Mouse (Mus musculus) G1E (cell line): Measurements from ENCODE around the gene Trak1. TPM values are rescaled to one million over a fixed set of nuclear protein-coding genes. Genes with fewer than 3 reads are reported as not detected.

Source experiments
- ATAC-seq: 2 replicates; pipeline ENCODE4 v1.8.0; 2016; ENCODE audit warnings: mild to moderate bottlenecking; ENCODE audit not compliant: insufficient number of reproducible peaks, poor library complexity, low FRiP score, severe bottlenecking; ENCODE audit errors: extremely low read depth
- DNase-seq: peaks from one replicate; pipeline ENCODE4 v3.0.0; 2012; ENCODE audit warnings: low spot score
- H3K27me3 ChIP-seq: 2 replicates; pipeline ENCODE4 v1.6.1; 2012; ENCODE audit warnings: mild to moderate bottlenecking, low read length, inconsistent platforms; ENCODE audit not compliant: insufficient read depth
- H3K36me3 ChIP-seq: replicated peaks from 2 replicates; pipeline ENCODE3; 2012; ENCODE audit warnings: mild to moderate bottlenecking, inconsistent platforms
- H3K4me1 ChIP-seq: 2 replicates; pipeline ENCODE4 v1.6.1; 2012; ENCODE audit warnings: low read depth, low read length, inconsistent platforms, mixed read lengths; ENCODE audit not compliant: insufficient read depth
- H3K4me3 ChIP-seq: 2 replicates; pipeline ENCODE4 v1.5.1; 2012; ENCODE audit warnings: low read depth, mild to moderate bottlenecking, inconsistent platforms, low read length, moderate library complexity, mixed read lengths
- H3K9me3 ChIP-seq: replicated peaks from 2 replicates; pipeline ENCODE4 v1.6.1; 2012; ENCODE audit warnings: inconsistent platforms
- CTCF ChIP-seq: IDR thresholded peaks from 2 replicates; pipeline ENCODE4 v1.5.1; 2012; ENCODE audit warnings: low read depth, low read length, inconsistent platforms, mixed read lengths
- GATA1 ChIP-seq: IDR thresholded peaks from 2 replicates; pipeline ENCODE4 v1.6.1; 2012; ENCODE audit warnings: borderline replicate concordance, low read length, inconsistent platforms, mixed read lengths
- GATA2 ChIP-seq: IDR thresholded peaks from 2 replicates; pipeline ENCODE4 v1.6.1; 2012; ENCODE audit warnings: low read depth, low read length, inconsistent platforms, borderline replicate concordance
- POLR2AphosphoS5 ChIP-seq: IDR thresholded peaks from 2 replicates; pipeline ENCODE4 v1.6.1; 2012; ENCODE audit warnings: low read depth, low read length, inconsistent platforms; ENCODE audit not compliant: insufficient replicate concordance
- TAL1 ChIP-seq: conservative IDR thresholded peaks from 2 replicates; pipeline ENCODE4 v1.6.1; 2012; ENCODE audit warnings: low read depth, low read length, inconsistent platforms, mixed read lengths
- polyA plus RNA-seq: library from polyadenylated mRNA; stranded (reverse); fragments of >175 nt; gene quantifications from 2 replicates; pipeline ENCODE4 v1.2.3, GENCODE M21; 2012
- total RNA-seq, 2 experiments: library from RNA; stranded (forward) in 1 of 2; stranded (reverse) in 1 of 2; fragments of 200-1000 nt in 1 of 2; fragments of >200 nt in 1 of 2; fragmentation: Nextera tagmentation in 1 of 2; gene quantifications; 2 replicates each; pipeline ENCODE4 v1.2.3; 2014 to 2017

The Trak1 gene
- total and polyA plus RNA-seq, 3 experiments, result 13.6 to 35.7 (median 21.3) TPM

- DNase-seq (no peak), ATAC-seq (no peak)
- H3K36me3 ChIP-seq, result peaks cover 50% of the 10 kb centered on the region
- no peak for TF ChIP-seq GATA1
- no peak for TF ChIP-seq GATA2
- TF ChIP-seq CTCF, result no peak
- TF ChIP-seq TAL1, result no peak
- H3K9me3 ChIP-seq, result no peaks in the 10 kb centered on the region
- no peak overlapping the region for H3K4me3 ChIP-seq
- peaks cover 9% of the 10 kb centered on the region; the same call in 1 of the 2 replicates for H3K4me1 ChIP-seq
- H3K27me3 ChIP-seq, result no peaks in the 10 kb centered on the region
These were observed 62.1 kb downstream of the Trak1 start for GRCm38 (mm10) chr9:121359266-121359972.

DNA sequence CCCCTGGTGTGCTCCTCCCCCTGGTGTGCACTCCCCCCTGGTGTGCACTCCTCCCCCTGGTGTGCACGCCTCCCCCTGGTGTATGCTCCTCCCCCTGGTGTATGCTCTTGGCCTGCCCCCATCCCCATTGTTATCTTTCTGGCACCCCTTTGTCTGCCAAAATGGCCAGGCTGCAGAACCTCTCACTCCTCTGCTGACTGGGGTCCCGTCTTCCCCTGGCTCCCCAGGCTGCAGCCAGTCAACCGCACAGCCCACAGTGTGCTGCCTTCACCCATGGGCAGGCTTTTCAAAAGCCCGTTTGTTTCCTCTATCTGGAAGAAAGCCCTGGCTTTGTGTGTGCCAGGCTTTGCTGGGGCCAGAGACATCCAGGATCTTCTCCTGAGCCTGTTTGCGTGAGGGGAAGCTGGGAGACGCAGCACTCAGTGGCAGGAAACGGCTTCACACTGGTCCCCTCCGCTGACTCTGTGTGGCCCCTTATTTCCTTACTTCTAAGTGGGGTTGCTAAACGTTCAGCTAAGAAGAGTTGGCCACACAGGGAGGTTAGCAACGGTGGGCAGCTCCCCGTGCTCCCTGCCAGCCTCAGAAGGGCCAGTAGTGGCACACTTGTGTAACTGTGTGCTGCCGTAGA is 63.1 kb downstream of the Trak1 start:
- TF ChIP-seq POLR2AphosphoS5, result no peak
- no peak for TF ChIP-seq GATA2
- no peak for TF ChIP-seq TAL1
- TF ChIP-seq CTCF, result no peak
- TF ChIP-seq GATA1, result no peak
- Histone ChIP-seq H3K27me3 (no peaks in the 10 kb centered on the region), H3K36me3 (peaks cover 57% of the 10 kb centered on the region), H3K9me3 (no peaks in the 10 kb centered on the region), H3K4me1 (peaks cover 9% of the 10 kb centered on the region; the same call in 1 of the 2 replicates), H3K4me3 (no peak overlapping the region)
- DNase-seq (no peak), ATAC-seq (no peak)

DNA sequence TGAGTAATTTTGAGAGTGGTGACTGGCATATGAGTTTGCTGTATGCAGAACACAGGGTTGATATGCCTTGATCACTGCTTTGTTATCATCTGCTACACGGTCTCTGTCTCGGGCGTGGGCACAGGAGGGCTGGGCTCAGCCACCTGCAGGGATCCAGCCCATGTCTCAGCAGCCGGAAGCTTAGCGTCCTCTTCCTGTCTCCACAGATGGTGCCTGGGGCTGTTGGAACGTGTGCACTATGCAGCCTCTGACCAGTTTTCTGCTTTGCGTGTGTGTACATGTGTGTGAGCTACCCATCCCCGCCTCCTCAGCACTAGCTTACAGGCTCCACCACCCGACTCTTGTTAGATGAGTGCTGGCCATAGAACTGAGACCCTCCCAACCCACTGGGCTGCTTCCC is 63.7 kb downstream of the Trak1 start:
- no peak overlapping the region for H3K4me3 ChIP-seq

GRCm38 (mm10) chr9:121363932-121364331 is 66.6 kb downstream of the Trak1 start:
- TF ChIP-seq GATA1 (no peak), TAL1 (no peak), CTCF (no peak), POLR2AphosphoS5 (no peak), GATA2 (no peak)
- DNase-seq (no peak), ATAC-seq (no peak)
- peaks cover 59% of the 10 kb centered on the region for H3K36me3 ChIP-seq
- peaks cover 9% of the 10 kb centered on the region; the same call in 1 of the 2 replicates for H3K4me1 ChIP-seq
- H3K27me3 ChIP-seq, result no peaks in the 10 kb centered on the region
- H3K4me3 ChIP-seq, result no peak overlapping the region
- H3K9me3 ChIP-seq, result no peaks in the 10 kb centered on the region

More for the DNA sequence above, 63.7 kb downstream of the Trak1 start:
- Histone ChIP-seq H3K27me3 (no peaks in the 10 kb centered on the region), H3K4me1 (peaks cover 9% of the 10 kb centered on the region; the same call in 1 of the 2 replicates), H3K9me3 (no peaks in the 10 kb centered on the region), H3K36me3 (peaks cover 59% of the 10 kb centered on the region)
- DNase-seq (no peak), ATAC-seq (peak; percentile 58; the same call in 1 of the 2 replicates)
- no peak for TF ChIP-seq CTCF
- no peak for TF ChIP-seq TAL1
- no peak for TF ChIP-seq GATA1
- no peak for TF ChIP-seq GATA2
- no peak for TF ChIP-seq POLR2AphosphoS5

- H3K4me1 ChIP-seq, result peaks cover 9% of the 10 kb centered on the region
- no peak for TF ChIP-seq CTCF
- TF ChIP-seq POLR2AphosphoS5, result no peak
- no peak for TF ChIP-seq GATA2
- TF ChIP-seq TAL1, result no peak
- no peak for TF ChIP-seq GATA1
- no peak for DNase-seq
- ATAC-seq, result no peak
- H3K9me3 ChIP-seq, result no peaks in the 10 kb centered on the region
- no peaks in the 10 kb centered on the region for H3K27me3 ChIP-seq
- H3K4me3 ChIP-seq, result no peak overlapping the region
- peaks cover 74% of the 10 kb centered on the region for H3K36me3 ChIP-seq
These were observed 69.0 kb downstream of the Trak1 start for GRCm38 (mm10) chr9:121366135-121366863.

- Histone ChIP-seq H3K4me3 (no peak overlapping the region), H3K36me3 (peaks cover 74% of the 10 kb centered on the region), H3K27me3 (no peaks in the 10 kb centered on the region), H3K4me1 (peaks cover 14% of the 10 kb centered on the region), H3K9me3 (no peaks in the 10 kb centered on the region)
- DNase-seq, result no peak
- ATAC-seq, result no peak
- TF ChIP-seq GATA2 (no peak), GATA1 (no peak), TAL1 (no peak), CTCF (no peak), POLR2AphosphoS5 (no peak)
These were observed 69.6 kb downstream of the Trak1 start for GRCm38 (mm10) chr9:121366864-121367245.
